Mouse (Mus musculus): ENCODE results near the gene Pcgf1. TPM values are rescaled to one million over a fixed set of nuclear protein-coding genes. Genes with fewer than 3 reads are reported as not detected.
A peak's percentile ranks its signal among the peaks of the same experiment; 100 is the strongest.

Gene Pcgf1
- polyA plus RNA-seq, 1 experiment = 9.5 TPM

- no peaks in the 10 kb centered on the region for H3K79me2 ChIP-seq (ENCODE audit: control insufficient read depth, insufficient read depth)
- H3ac ChIP-seq (ENCODE audit: control insufficient read depth, insufficient read length, low read depth) = no peak overlapping the region
- peaks cover 33% of the 10 kb centered on the region for H3K36me3 ChIP-seq (ENCODE audit: control insufficient read depth, insufficient read depth)
- TF ChIP-seq USF1 (IDR thresholded peaks at IDR 0.05; ENCODE audit: low read depth) (no peak), FOSL1 (IDR thresholded peaks at IDR 0.05; ENCODE audit: insufficient read depth, low read length, poor library complexity, severe bottlenecking) (no peak), MYOG (IDR thresholded peaks at IDR 0.05; ENCODE audit: control insufficient read depth, extremely low read depth, insufficient read length) (no peak), MYOD1 (IDR thresholded peaks at IDR 0.05; ENCODE audit: control insufficient read depth, insufficient read length, low read depth) (no peak), CEBPB (IDR thresholded peaks at IDR 0.05; ENCODE audit: low read depth) (no peak), CTCF (IDR thresholded peaks at IDR 0.05; ENCODE audit: control insufficient read depth, insufficient read depth, insufficient read length) (no peak)
- H3K79me3 ChIP-seq (ENCODE audit: low read depth) = no peaks in the 10 kb centered on the region
- no peak overlapping the region for H3K4me3 ChIP-seq (ENCODE audit: insufficient read depth, poor library complexity, severe bottlenecking)
- H3K27me3 ChIP-seq (ENCODE audit: control insufficient read depth, insufficient read depth, insufficient read length) = no peaks in the 10 kb centered on the region
These were observed 34.1 kb upstream of the Pcgf1 start for GRCm38 (mm10) chr6:83043561-83043960.

- TF ChIP-seq MYOG (IDR thresholded peaks at IDR 0.05; ENCODE audit: control insufficient read depth, extremely low read depth, insufficient read length) (no peak), FOSL1 (IDR thresholded peaks at IDR 0.05; ENCODE audit: insufficient read depth, low read length, poor library complexity, severe bottlenecking) (no peak), CEBPB (IDR thresholded peaks at IDR 0.05; ENCODE audit: low read depth) (no peak), MAX (IDR thresholded peaks at IDR 0.05) (no peak), CTCF (IDR thresholded peaks at IDR 0.05; ENCODE audit: control insufficient read depth, insufficient read depth, insufficient read length) (no peak), USF1 (IDR thresholded peaks at IDR 0.05; ENCODE audit: low read depth) (no peak), MYOD1 (IDR thresholded peaks at IDR 0.05; ENCODE audit: control insufficient read depth, insufficient read length, low read depth) (no peak)
- H3K79me3 ChIP-seq (ENCODE audit: low read depth) = no peaks in the 10 kb centered on the region
- no peaks in the 10 kb centered on the region for H3K27me3 ChIP-seq (ENCODE audit: control insufficient read depth, insufficient read depth, insufficient read length)
- H3ac ChIP-seq (ENCODE audit: control insufficient read depth, insufficient read length, low read depth) = no peak overlapping the region
- H3K79me2 ChIP-seq (ENCODE audit: control insufficient read depth, insufficient read depth) = no peaks in the 10 kb centered on the region
- no peak overlapping the region for H3K4me3 ChIP-seq (ENCODE audit: insufficient read depth, poor library complexity, severe bottlenecking)
- H3K36me3 ChIP-seq (ENCODE audit: control insufficient read depth, insufficient read depth) = peaks cover 33% of the 10 kb centered on the region
These were observed 33.7 kb upstream of the Pcgf1 start for GRCm38 (mm10) chr6:83043993-83044392.

GRCm38 (mm10) chr6:83044742-83045141 lies 32.9 kb upstream of the Pcgf1 start:
- no peaks in the 10 kb centered on the region for H3K79me3 ChIP-seq (ENCODE audit: low read depth)
- H3K79me2 ChIP-seq (ENCODE audit: control insufficient read depth, insufficient read depth) = no peaks in the 10 kb centered on the region
- no peak for TF ChIP-seq CTCF (IDR thresholded peaks at IDR 0.05; ENCODE audit: control insufficient read depth, insufficient read depth, insufficient read length)
- TF ChIP-seq FOSL1 (IDR thresholded peaks at IDR 0.05; ENCODE audit: insufficient read depth, low read length, poor library complexity, severe bottlenecking) = no peak
- no peak for TF ChIP-seq MYOD1 (IDR thresholded peaks at IDR 0.05; ENCODE audit: control insufficient read depth, insufficient read length, low read depth)
- no peak for TF ChIP-seq MYOG (IDR thresholded peaks at IDR 0.05; ENCODE audit: control insufficient read depth, extremely low read depth, insufficient read length)
- TF ChIP-seq USF1 (IDR thresholded peaks at IDR 0.05; ENCODE audit: low read depth) = no peak
- TF ChIP-seq MAX (IDR thresholded peaks at IDR 0.05) = no peak
- no peak for TF ChIP-seq CEBPB (IDR thresholded peaks at IDR 0.05; ENCODE audit: low read depth)
- H3K4me3 ChIP-seq (ENCODE audit: insufficient read depth, poor library complexity, severe bottlenecking) = no peak overlapping the region
- no peak overlapping the region for H3ac ChIP-seq (ENCODE audit: control insufficient read depth, insufficient read length, low read depth)
- peaks cover 31% of the 10 kb centered on the region for H3K36me3 ChIP-seq (ENCODE audit: control insufficient read depth, insufficient read depth)
- H3K27me3 ChIP-seq (ENCODE audit: control insufficient read depth, insufficient read depth, insufficient read length) = no peaks in the 10 kb centered on the region

GRCm38 (mm10) chr6:83049367-83049766 lies 28.3 kb upstream of the Pcgf1 start:
- H3K4me3 ChIP-seq (ENCODE audit: insufficient read depth, poor library complexity, severe bottlenecking) = no peak overlapping the region
- H3K79me3 ChIP-seq (ENCODE audit: low read depth) = peaks cover 22% of the 10 kb centered on the region
- TF ChIP-seq FOSL1 (IDR thresholded peaks at IDR 0.05; ENCODE audit: insufficient read depth, low read length, poor library complexity, severe bottlenecking) (no peak), USF1 (IDR thresholded peaks at IDR 0.05; ENCODE audit: low read depth) (no peak), CTCF (IDR thresholded peaks at IDR 0.05; ENCODE audit: control insufficient read depth, insufficient read depth, insufficient read length) (no peak), MYOD1 (IDR thresholded peaks at IDR 0.05; ENCODE audit: control insufficient read depth, insufficient read length, low read depth) (no peak), CEBPB (IDR thresholded peaks at IDR 0.05; ENCODE audit: low read depth) (no peak), MAX (IDR thresholded peaks at IDR 0.05) (no peak), MYOG (IDR thresholded peaks at IDR 0.05; ENCODE audit: control insufficient read depth, extremely low read depth, insufficient read length) (no peak)
- peaks cover 23% of the 10 kb centered on the region for H3K36me3 ChIP-seq (ENCODE audit: control insufficient read depth, insufficient read depth)
- H3ac ChIP-seq (ENCODE audit: control insufficient read depth, insufficient read length, low read depth) = no peak overlapping the region
- peaks cover 37% of the 10 kb centered on the region for H3K79me2 ChIP-seq (ENCODE audit: control insufficient read depth, insufficient read depth)
- no peaks in the 10 kb centered on the region for H3K27me3 ChIP-seq (ENCODE audit: control insufficient read depth, insufficient read depth, insufficient read length)

GRCm38 (mm10) chr6:83053136-83053960 lies 24.3 kb upstream of the Pcgf1 start:
- H3K4me3 ChIP-seq (ENCODE audit: insufficient read depth, poor library complexity, severe bottlenecking) = peak overlapping the region; percentile 99
- no peaks in the 10 kb centered on the region for H3K27me3 ChIP-seq (ENCODE audit: control insufficient read depth, insufficient read depth, insufficient read length)
- peaks cover 62% of the 10 kb centered on the region for H3K79me2 ChIP-seq (ENCODE audit: control insufficient read depth, insufficient read depth)
- peak overlapping the region; percentile 92 for H3ac ChIP-seq (ENCODE audit: control insufficient read depth, insufficient read length, low read depth)
- peaks cover 48% of the 10 kb centered on the region for H3K36me3 ChIP-seq (ENCODE audit: control insufficient read depth, insufficient read depth)
- no peak for TF ChIP-seq CEBPB (IDR thresholded peaks at IDR 0.05; ENCODE audit: low read depth)
- TF ChIP-seq FOSL1 (IDR thresholded peaks at IDR 0.05; ENCODE audit: insufficient read depth, low read length, poor library complexity, severe bottlenecking) = no peak
- TF ChIP-seq USF1 (IDR thresholded peaks at IDR 0.05; ENCODE audit: low read depth) = peak; percentile 74
- TF ChIP-seq MYOD1 (IDR thresholded peaks at IDR 0.05; ENCODE audit: control insufficient read depth, insufficient read length, low read depth) = peak; percentile 71
- peak; percentile 94 for TF ChIP-seq MAX (IDR thresholded peaks at IDR 0.05)
- no peak for TF ChIP-seq MYOG (IDR thresholded peaks at IDR 0.05; ENCODE audit: control insufficient read depth, extremely low read depth, insufficient read length)
- TF ChIP-seq CTCF (IDR thresholded peaks at IDR 0.05; ENCODE audit: control insufficient read depth, insufficient read depth, insufficient read length) = no peak
- H3K79me3 ChIP-seq (ENCODE audit: low read depth) = peaks cover 41% of the 10 kb centered on the region
